In the genomic region with DNA sequence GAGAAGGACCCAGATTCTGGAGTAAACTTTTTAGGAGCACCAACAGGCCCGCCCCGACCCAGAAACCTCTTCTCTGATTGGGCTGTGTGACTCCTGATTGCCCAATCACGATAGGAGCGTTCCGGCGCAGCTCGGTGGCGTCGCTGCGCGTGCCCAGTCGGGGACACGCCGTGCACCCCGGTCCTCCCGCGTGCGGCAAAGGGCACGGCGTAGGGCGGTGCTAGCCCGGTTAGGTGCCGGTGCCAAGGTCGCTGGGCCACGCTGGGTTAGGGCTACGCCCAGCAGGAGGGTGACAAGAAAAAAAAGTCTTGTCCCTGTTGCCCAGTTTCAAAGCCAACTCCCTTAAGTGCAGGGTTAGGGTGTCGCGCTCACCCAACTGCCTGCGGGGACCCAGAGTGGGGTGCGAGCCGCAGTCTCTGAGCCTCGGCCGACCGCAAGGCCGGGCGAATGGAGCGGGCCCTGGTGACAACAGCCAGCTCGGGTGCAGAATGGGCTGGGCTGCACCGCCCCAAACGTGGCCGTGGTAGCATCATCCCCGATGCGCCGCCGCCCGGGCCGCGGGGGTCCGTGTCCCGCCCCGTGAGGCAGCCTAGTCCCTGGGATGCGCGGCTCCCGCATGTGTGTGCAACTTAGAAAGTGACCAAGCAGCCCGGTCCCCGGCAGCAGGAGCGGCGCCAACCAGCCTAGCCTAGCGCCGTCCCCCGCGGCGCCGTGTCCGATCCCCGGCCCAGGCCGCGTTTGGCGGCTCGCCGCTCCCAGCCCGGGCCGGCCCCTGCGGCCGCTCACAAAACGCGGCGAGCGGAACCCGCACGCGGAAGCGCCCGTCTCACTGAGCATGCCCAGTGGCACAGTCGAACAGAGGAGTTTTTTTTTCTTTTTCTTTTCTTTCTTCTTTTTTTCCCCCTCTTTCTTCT, we compare ENCODE assay signal across 8 mouse cellular contexts. TPM values are rescaled to one million over a fixed set of nuclear protein-coding genes. Genes with fewer than 3 reads are reported as not detected.
A peak's percentile ranks its signal among the peaks of the same experiment; 100 is the strongest.
DNase-seq lines count a peak whose midpoint lies in the region; ATAC-seq and TF ChIP-seq lines count a peak whose summit lies in the region.

Gene Tdrd3 (plus strand): TSS at position 832 of the 914 bp plus-strand sequence.

- H3K27ac ChIP-seq in bone marrow, adult 2 months (ENCODE audit: control insufficient read depth, insufficient read depth, low read depth, low read length, poor library complexity), result peak within 1 kb of the TSS; percentile 96
- H3K27ac ChIP-seq in embryonic facial prominence, embryonic 15.5 days (replicated peaks), result peak within 1 kb of the TSS; percentile 100
- peak within 1 kb of the TSS; percentile 100 for H3K27ac ChIP-seq in limb, embryonic 14.5 days (replicated peaks; ENCODE audit: low read depth, low read length)
- peak within 1 kb of the TSS; percentile 96 for H3K27ac ChIP-seq in midbrain, postnatal 0 days (ENCODE audit: low read depth, low read length)

- TF ChIP-seq POLR2A in bone marrow, adult 2 months (IDR thresholded peaks at IDR 0.05; ENCODE audit: borderline replicate concordance, control insufficient read depth, low read depth, low read length), result peak; percentile 88; the same call in 1 of the 2 replicates
- TF ChIP-seq POLR2A in limb, embryonic 14.5 days (IDR thresholded peaks at IDR 0.05; ENCODE audit: borderline replicate concordance, extremely low read depth, insufficient read depth, insufficient read length), result peak; percentile 84; the same call in 1 of the 2 replicates

- H3K4me1 ChIP-seq in bone marrow, adult 2 months (ENCODE audit: control insufficient read depth, insufficient read depth, low read length), result no peaks in the 10 kb centered on the region
- H3K4me1 ChIP-seq in embryonic facial prominence, embryonic 15.5 days, result peaks cover 11% of the 10 kb centered on the region
- peaks cover 8% of the 10 kb centered on the region for H3K4me1 ChIP-seq in limb, embryonic 14.5 days (ENCODE audit: control insufficient read depth, insufficient read depth, low read length)
- H3K4me1 ChIP-seq in midbrain, postnatal 0 days (ENCODE audit: insufficient read depth, low read length), result 0 out of 2 replicates have a peak, but pooled peaks cover 6% of the 10 kb centered on the region

- TF ChIP-seq CTCF in bone marrow, adult 2 months (IDR thresholded peaks at IDR 0.05; ENCODE audit: control insufficient read depth, insufficient read depth, low read length), result no peak
- TF ChIP-seq CTCF in midbrain, postnatal 0 days (IDR thresholded peaks at IDR 0.05), result no peak

- WGBS in bone marrow, adult 2 months, result under 1% methylated on average over 85 of the region's 85 CpGs
- WGBS in embryonic facial prominence, embryonic 15.5 days, result under 1% methylated on average over 85 of the region's 85 CpGs
- WGBS in limb, embryonic 14.5 days, result 2% methylated on average over 75 of the region's 85 CpGs
- WGBS in midbrain, postnatal 0 days, result under 1% methylated on average over 85 of the region's 85 CpGs

- H3K36me3 ChIP-seq in embryonic facial prominence, embryonic 15.5 days, result no peaks in the 10 kb centered on the region
- H3K36me3 ChIP-seq in limb, embryonic 14.5 days (ENCODE audit: control insufficient read depth, insufficient read depth, low read length), result no peaks in the 10 kb centered on the region
- H3K36me3 ChIP-seq in midbrain, postnatal 0 days (ENCODE audit: insufficient read depth, low read length), result no peaks in the 10 kb centered on the region

- no peaks in the 10 kb centered on the region for H3K9me3 ChIP-seq in embryonic facial prominence, embryonic 15.5 days (replicated peaks)
- H3K9me3 ChIP-seq in limb, embryonic 14.5 days (ENCODE audit: control insufficient read depth, low read length), result no peaks in the 10 kb centered on the region
- H3K9me3 ChIP-seq in midbrain, postnatal 0 days (ENCODE audit: low read length), result no peaks in the 10 kb centered on the region

- H3K9ac ChIP-seq in embryonic facial prominence, embryonic 15.5 days, result peak within 1 kb of the TSS; percentile 95
- H3K9ac ChIP-seq in limb, embryonic 14.5 days (ENCODE audit: low read depth, low read length, severe bottlenecking), result peak within 1 kb of the TSS; percentile 98
- H3K9ac ChIP-seq in midbrain, postnatal 0 days (replicated peaks; ENCODE audit: low read length, poor library complexity, severe bottlenecking), result peak within 1 kb of the TSS; percentile 90

- peak; percentile 94 for DNase-seq in 416B (ENCODE audit: low read depth)
- peak; percentile 97 for DNase-seq in heart, adult 8-10 months (ENCODE audit: low spot score)
- DNase-seq in kidney, adult 9 months, result peak; percentile 98
- peak; percentile 96 for DNase-seq in limb, embryonic 14.5 days (ENCODE audit: low spot score)
- DNase-seq in midbrain, postnatal 0 days (ENCODE audit: low spot score), result peak; percentile 96
- DNase-seq in spleen, postnatal 14 days (ENCODE audit: low spot score in 2 of 2), result peak; percentile 86 to 88

- H3K27me3 ChIP-seq in embryonic facial prominence, embryonic 15.5 days, result no peaks in the 10 kb centered on the region
- no peaks in the 10 kb centered on the region for H3K27me3 ChIP-seq in limb, embryonic 14.5 days (ENCODE audit: control insufficient read depth, insufficient read depth, low read length)
- H3K27me3 ChIP-seq in midbrain, postnatal 0 days (ENCODE audit: insufficient read depth, low read length), result no peaks in the 10 kb centered on the region

- peak within 1 kb of the TSS; percentile 88 for H3K4me3 ChIP-seq in bone marrow, adult 2 months (replicated peaks; ENCODE audit: control insufficient read depth, low read depth, low read length)
- H3K4me3 ChIP-seq in embryonic facial prominence, embryonic 15.5 days (replicated peaks), result peak within 1 kb of the TSS; percentile 92
- peak within 1 kb of the TSS; percentile 84 for H3K4me3 ChIP-seq in limb, embryonic 14.5 days (replicated peaks; ENCODE audit: low read length)
- peak within 1 kb of the TSS; percentile 83 for H3K4me3 ChIP-seq in midbrain, postnatal 0 days (ENCODE audit: low read depth, low read length)

- peak; percentile 97 for ATAC-seq in embryonic facial prominence, embryonic 15.5 days (ENCODE audit: insufficient number of reproducible peaks, low FRiP score, low TSS enrichment, low read depth)
- peak; percentile 93 for ATAC-seq in limb, embryonic 14.5 days (ENCODE audit: low FRiP score, low read depth)
- peak; percentile 95 for ATAC-seq in midbrain, postnatal 0 days (ENCODE audit: low FRiP score)

- H3K4me2 ChIP-seq in embryonic facial prominence, embryonic 15.5 days (replicated peaks), result peak within 1 kb of the TSS; percentile 69
- peak within 1 kb of the TSS; percentile 71 for H3K4me2 ChIP-seq in limb, embryonic 14.5 days (replicated peaks; ENCODE audit: low read depth, low read length, severe bottlenecking)
- peak within 1 kb of the TSS; percentile 87 for H3K4me2 ChIP-seq in midbrain, postnatal 0 days (ENCODE audit: low read depth, low read length, poor library complexity, severe bottlenecking)

RNA-seq across cellular contexts. Expression of gene Tdrd3, which starts in this region (rescaled TPM):
- 7.6 and 21.8 TPM in 2 replicates for polyA plus RNA-seq in bone marrow, adult 2 months (2011; ENCODE audit: insufficient read depth, insufficient read length, low replicate concordance, missing spikeins)
- 32.3 and 32.7 TPM in 2 replicates for polyA plus RNA-seq in embryonic facial prominence, embryonic 15.5 days (2015; fragmentation: Nextera tagmentation; extraction: Ambion mirVana)
- 10 to 100 TPM; 23.5 to 29.5 (median 25.9) TPM for total RNA-seq in heart, adult 8-10 months (2022)
- 28.2 and 37.3 TPM in 2 replicates for polyA plus RNA-seq in limb, embryonic 14.5 days (2012; rRNA removed)
- 39.1 and 44.6 TPM in 2 replicates for polyA plus RNA-seq in limb, embryonic 14.5 days (2014; fragmentation: Nextera tagmentation; extraction: Ambion mirVana)
- total RNA-seq in midbrain, postnatal 0 days (2014; rRNA removed), result 25.7 and 29.3 TPM in 2 replicates
- polyA plus RNA-seq in midbrain, postnatal 0 days (2015; fragmentation: Nextera tagmentation; extraction: Ambion mirVana), result 29.2 and 31.1 TPM in 2 replicates

Comparison
In these comparisons a context has a peak if more than half of its experiments do, and no peak if none do; other contexts are left out.
1. Peak in every context shown above with its lines: DNase-seq, ATAC-seq, H3K4me3 ChIP-seq and H3K27ac ChIP-seq.